Mouse (Mus musculus) kidney, adult 2 months (tissue): ENCODE measurements around the gene Rnf207. TPM values are rescaled to one million over a fixed set of nuclear protein-coding genes. Genes with fewer than 3 reads are reported as not detected.

Experiments
- DNase-seq: peaks from one replicate; pipeline ENCODE4 v3.0.0; 2021
- H3K27ac ChIP-seq: fragments of 200-500 bp; 2 replicates; pipeline ENCODE4 v1.5.1; 2012; ENCODE audit warnings: low read depth, low read length, control low read depth, inconsistent platforms; ENCODE audit not compliant: insufficient read depth
- H3K27me3 ChIP-seq: fragments of 200-500 bp; replicated peaks from 2 replicates; pipeline ENCODE4 v1.6.1; 2012; ENCODE audit warnings: mild to moderate bottlenecking, moderate library complexity, low read length, inconsistent platforms; ENCODE audit not compliant: control insufficient read depth, insufficient read depth
- H3K36me3 ChIP-seq: fragments of 200-500 bp; 2 replicates; pipeline ENCODE4 v1.6.1; 2012; ENCODE audit warnings: mild to moderate bottlenecking, moderate library complexity, low read length, inconsistent platforms; ENCODE audit not compliant: control insufficient read depth, insufficient read depth
- H3K4me1 ChIP-seq: fragments of 200-500 bp; 2 replicates; pipeline ENCODE4 v1.6.1; 2011; ENCODE audit warnings: low read length; ENCODE audit not compliant: control insufficient read depth, insufficient read depth
- H3K4me3 ChIP-seq: fragments of 200-500 bp; 2 replicates; pipeline ENCODE4 v1.5.1; 2011; ENCODE audit warnings: mild to moderate bottlenecking, low read depth, low read length, control low read depth; ENCODE audit not compliant: insufficient read depth
- CTCF ChIP-seq: fragments of 200-500 bp; conservative IDR thresholded peaks from 2 replicates; pipeline ENCODE4 v1.5.1; 2011; ENCODE audit warnings: low read depth, mild to moderate bottlenecking, control low read depth, low read length, moderate library complexity, mixed read lengths; ENCODE audit not compliant: insufficient read depth, insufficient read length
- POLR2A ChIP-seq: fragments of 200-500 bp; IDR thresholded peaks from one replicate; pipeline ENCODE4 v1.6.1; 2011; ENCODE audit warnings: low read depth, low read length, control low read depth
- WGBS: fragments of 180-500 bp; shearing (Covaris S2); methylation state at CpG from one replicate; pipeline ENCODE4 v1.1.7; 2018; 5-methylcytosine and 5-hydroxymethylcytosine counted together
- polyA plus RNA-seq: library from polyadenylated mRNA; depleted of rRNA; stranded (reverse); fragments of >200 nt; gene quantifications from 2 replicates; pipeline ENCODE4 v1.2.3, GENCODE M21; 2012

Gene Rnf207
- polyA plus RNA-seq, 1 experiment, result 0.19 TPM

DNA sequence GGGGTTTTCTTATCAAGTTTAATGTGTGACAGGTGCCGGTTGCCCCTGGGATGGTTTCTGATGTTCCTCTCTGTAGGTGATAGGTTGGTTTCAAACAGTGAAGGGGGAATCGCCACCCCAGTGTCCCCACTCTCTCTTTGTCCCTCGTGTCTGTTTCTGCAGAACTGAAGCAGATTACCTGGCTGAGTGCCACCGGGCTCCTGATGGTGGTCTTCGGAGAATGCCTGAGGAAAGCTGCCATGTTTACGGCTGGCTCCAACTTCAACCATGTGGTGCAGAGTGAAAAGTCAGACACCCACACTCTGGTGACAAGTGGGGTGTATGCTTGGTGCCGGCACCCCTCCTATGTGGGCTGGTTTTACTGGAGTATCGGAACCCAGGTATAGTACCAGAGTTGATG, 18.4 kb downstream of the Rnf207 start:
- no peak for DNase-seq
- no peak overlapping the region for H3K4me3 ChIP-seq
- H3K27ac ChIP-seq, result no peak overlapping the region
- H3K4me1 ChIP-seq, result peaks cover 15% of the 10 kb centered on the region
- WGBS, result 90% methylated on average over 8 of the region's 8 CpGs
- H3K36me3 ChIP-seq, result no peaks in the 10 kb centered on the region
- no peaks in the 10 kb centered on the region for H3K27me3 ChIP-seq
- TF ChIP-seq CTCF (no peak), POLR2A (no peak)

DNA sequence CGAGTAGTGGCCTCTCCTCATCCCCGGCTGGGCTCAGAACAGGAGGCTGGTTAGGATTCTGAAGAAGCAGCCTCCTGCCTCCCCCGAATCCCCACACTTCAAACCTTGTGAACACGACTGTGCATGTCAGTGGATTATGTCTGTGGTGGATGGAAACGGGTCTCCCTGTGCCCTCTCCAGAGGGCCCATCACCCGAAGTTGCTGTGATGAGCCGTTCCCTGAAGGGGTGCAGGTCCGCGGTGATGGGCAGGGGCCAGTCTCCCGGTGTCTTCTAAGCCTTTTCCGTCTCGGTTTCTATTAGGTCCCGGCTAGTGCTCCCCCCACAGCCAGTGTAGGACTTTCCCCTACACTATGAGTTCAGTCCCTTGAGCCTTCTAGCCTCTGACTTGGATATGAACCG, 20.0 kb downstream of the Rnf207 start:
- Histone ChIP-seq H3K27me3 (no peaks in the 10 kb centered on the region), H3K27ac (no peak overlapping the region), H3K36me3 (no peaks in the 10 kb centered on the region), H3K4me3 (no peak overlapping the region), H3K4me1 (peaks cover 15% of the 10 kb centered on the region)
- no peak for DNase-seq
- 90% methylated on average over 14 of the region's 14 CpGs for WGBS
- TF ChIP-seq POLR2A, result no peak
- no peak for TF ChIP-seq CTCF

DNA sequence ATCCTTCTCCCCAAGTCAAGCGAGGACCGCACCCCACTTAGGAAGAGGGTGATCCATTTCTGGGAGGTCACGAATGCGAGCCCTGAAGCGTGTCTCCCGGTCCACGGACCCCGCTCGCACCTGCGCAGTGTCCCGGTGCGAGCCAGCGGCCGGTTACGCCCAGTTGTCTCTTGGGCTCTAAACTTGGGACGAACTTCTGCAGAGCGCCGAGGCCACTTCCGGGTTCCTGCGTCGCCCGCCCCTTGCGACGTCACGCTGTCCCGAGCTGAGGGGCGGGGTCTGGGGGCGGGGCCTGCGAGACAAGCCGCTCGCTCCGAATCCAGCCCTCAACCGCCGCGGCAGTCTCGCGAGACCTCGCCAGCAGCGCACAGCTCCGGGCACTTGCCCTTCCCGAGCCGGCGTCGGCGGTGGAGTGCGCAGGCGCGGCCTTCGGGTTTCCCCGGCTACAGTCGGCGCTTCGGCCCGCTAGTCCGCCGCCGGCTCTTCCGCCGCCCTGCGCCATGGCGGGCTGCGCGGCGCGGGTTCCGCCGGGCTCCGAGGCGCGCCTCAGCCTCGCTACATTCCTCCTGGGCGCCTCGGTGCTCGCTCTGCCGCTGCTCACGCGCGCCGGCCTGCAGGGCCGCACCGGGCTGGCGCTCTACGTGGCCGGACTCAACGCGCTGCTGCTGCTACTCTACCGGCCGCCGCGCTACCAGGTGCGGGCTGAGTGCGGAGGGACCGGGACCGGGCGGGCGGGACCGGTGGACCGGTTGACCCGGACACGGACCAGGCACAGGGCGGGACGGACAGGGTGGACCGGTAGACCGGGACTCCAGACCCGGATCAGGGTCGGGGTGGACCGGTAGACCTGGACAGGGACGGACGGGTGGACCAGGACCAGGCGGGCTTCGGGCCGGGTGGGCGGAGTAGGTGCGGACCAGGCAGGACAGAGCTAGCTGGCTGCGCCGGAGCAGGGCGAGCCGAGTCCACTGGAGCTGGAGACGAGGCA, 21.6 kb downstream of the Rnf207 start, which contains the start of gene Icmt:
Icmt (plus strand) TSS at position 354 of the 988 bp plus-strand sequence.
- WGBS, result under 1% methylated on average over 119 of the region's 119 CpGs
- DNase-seq, result peak; percentile 99
- peaks cover 5% of the 10 kb centered on the region for H3K4me1 ChIP-seq
- H3K36me3 ChIP-seq, result no peaks in the 10 kb centered on the region
- peak within 1 kb of the TSS; percentile 91 for H3K4me3 ChIP-seq
- TF ChIP-seq CTCF (no peak), POLR2A (peak; percentile 63)
- H3K27me3 ChIP-seq, result no peaks in the 10 kb centered on the region
- H3K27ac ChIP-seq, result peak within 1 kb of the TSS; percentile 84

DNA sequence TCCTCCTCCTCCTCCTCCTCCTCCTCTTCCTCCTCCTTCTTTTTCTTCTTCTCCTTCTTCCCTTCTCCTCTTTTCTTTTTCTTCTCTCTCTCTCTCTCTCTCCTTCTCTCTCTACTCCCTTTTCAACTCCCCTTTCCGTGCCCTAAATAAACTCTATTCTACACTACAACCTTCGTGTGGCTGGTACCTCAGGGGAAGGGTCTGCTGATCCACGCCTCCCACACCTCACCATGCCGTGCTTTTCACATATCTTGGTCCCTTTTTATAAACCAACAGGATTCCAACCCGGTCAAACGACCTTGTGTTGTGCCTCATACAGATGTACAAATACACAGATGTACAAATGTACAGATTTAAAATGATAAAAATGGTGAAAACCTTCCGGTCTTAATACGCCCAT, 22.4 kb downstream of the Rnf207 start:
- TF ChIP-seq POLR2A (no peak), CTCF (no peak)
- peak overlapping the region; percentile 84 for H3K27ac ChIP-seq
- H3K27me3 ChIP-seq, result no peaks in the 10 kb centered on the region
- WGBS, result 6% methylated on average over 8 of the region's 8 CpGs
- H3K36me3 ChIP-seq, result no peaks in the 10 kb centered on the region
- peak overlapping the region; percentile 73; the same call in 1 of the 2 replicates for H3K4me3 ChIP-seq
- peaks cover 5% of the 10 kb centered on the region for H3K4me1 ChIP-seq
- no peak for DNase-seq

DNA sequence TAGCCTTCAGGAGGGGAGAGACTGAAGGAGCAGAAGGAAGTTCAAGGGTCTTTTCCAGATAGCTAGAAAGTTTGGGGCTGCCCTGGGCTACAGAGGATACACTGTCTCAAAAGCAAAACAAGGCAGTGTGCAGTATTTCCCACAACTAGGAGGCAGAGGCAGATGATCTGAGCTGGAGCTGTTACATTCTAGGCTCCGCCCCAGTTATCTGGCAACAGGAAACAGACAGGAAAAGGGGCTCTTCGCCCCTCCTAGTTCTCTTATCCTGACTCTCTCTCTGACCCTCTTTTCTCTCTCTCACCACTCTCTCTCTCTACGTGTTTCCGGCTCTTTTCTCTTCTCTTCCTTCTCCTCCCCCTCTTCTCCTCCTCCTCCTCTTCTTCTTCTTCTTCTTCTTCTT, 22.9 kb downstream of the Rnf207 start:
- WGBS, result 34% methylated on average over 4 of the region's 4 CpGs
- no peak for DNase-seq
- Histone ChIP-seq H3K27ac (no peak overlapping the region), H3K27me3 (no peaks in the 10 kb centered on the region), H3K4me1 (peaks cover 5% of the 10 kb centered on the region), H3K36me3 (no peaks in the 10 kb centered on the region), H3K4me3 (no peak overlapping the region)
- TF ChIP-seq POLR2A, result no peak

DNA sequence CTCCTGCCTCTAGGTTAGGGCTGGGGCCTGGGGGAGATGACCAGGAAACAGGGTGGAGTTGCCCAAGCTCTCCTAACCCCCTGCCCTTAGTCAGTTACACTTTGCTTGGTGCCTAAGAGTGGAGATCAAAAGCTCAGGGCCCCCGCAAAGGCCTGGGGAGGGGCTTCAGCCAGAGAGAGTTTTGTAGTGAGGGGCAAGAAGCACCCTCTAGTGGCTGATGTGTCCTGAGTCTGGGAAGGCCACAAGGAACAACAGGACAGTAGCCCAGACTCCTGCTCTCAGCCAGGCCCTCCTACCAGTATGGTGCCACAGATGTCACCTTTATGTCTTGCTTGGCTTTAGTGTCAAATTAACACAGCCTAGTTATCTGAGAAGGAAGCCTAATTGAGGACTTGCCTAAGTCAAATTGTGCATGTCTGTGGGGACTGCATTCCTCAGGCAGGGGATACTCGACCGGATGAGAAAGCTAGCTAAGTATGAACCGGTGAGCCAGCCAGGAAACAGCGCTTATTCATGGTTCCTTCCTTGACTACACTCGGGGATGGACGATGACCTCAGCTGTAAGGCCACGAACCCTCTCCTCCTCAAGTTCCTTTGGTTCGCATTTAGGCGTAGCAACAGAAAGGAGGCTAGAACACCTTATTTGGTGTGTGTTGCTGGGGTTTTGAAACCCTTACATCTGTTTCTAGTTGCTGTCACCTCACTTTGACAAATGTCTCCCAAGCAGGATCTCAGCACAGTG, 24.4 kb downstream of the Rnf207 start:
- Histone ChIP-seq H3K27ac (no peak overlapping the region; the same call in 1 of the 2 replicates), H3K36me3 (no peaks in the 10 kb centered on the region), H3K27me3 (no peaks in the 10 kb centered on the region), H3K4me3 (no peak overlapping the region), H3K4me1 (peaks cover 5% of the 10 kb centered on the region)
- TF ChIP-seq CTCF (no peak), POLR2A (no peak)
- DNase-seq, result peak; percentile 47
- 50% methylated on average over 10 of the region's 10 CpGs for WGBS

DNA sequence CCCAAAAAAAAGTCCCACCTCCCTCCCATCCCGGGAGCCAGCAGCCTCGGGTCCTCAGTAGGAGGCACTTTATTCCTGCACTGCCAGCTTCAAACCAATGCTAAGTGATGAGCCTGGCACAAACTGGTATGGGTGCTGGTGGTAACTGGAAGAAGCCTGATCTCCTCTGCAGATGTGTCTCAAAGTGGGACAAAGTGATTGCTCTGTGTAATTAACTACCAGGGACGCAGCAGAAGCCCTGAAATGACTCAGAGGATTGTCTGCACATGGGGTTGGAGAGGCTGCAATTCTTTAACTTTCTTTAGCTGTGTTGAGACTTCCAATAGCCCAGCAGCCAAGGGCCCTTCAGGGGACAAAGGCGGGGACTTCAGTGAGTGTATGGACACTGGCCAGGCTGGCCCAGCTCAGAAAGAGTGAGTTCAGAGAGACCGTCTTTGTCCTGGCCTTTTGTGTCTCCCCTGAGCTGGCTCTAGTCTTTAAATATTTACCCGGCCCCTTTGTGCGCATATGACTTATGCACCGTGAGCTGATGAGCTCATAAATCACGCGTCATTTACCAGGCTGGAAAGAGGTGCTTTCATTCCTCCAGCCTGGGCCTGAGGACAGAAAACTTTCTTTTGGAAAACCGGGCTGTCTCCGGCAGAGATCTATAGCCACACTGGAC, 26.6 kb downstream of the Rnf207 start:
- peaks cover 2% of the 10 kb centered on the region; the same call in 1 of the 2 replicates for H3K4me1 ChIP-seq
- H3K36me3 ChIP-seq, result no peaks in the 10 kb centered on the region
- H3K27ac ChIP-seq, result no peak overlapping the region
- H3K4me3 ChIP-seq, result no peak overlapping the region
- no peak for DNase-seq
- WGBS, result 24% methylated on average over 12 of the region's 12 CpGs
- H3K27me3 ChIP-seq, result no peaks in the 10 kb centered on the region
- TF ChIP-seq POLR2A (no peak), CTCF (no peak)
